Mouse (Mus musculus): ENCODE measurements around the gene Agbl1. TPM values are rescaled to one million over a fixed set of nuclear protein-coding genes. Genes with fewer than 3 reads are reported as not detected.

Agbl1 gene
- total RNA-seq, 1 experiment = not detected

- no peak for DNase-seq (ENCODE audit: low read depth, low spot score)
- Histone ChIP-seq H3K9me3 (ENCODE audit: control insufficient read depth, insufficient read depth, low read depth, low read length) (no peaks in the 10 kb centered on the region), H3K27ac (ENCODE audit: insufficient read depth, low read depth, low read length, poor library complexity, severe bottlenecking) (no peak overlapping the region), H3K9ac (ENCODE audit: insufficient read depth, low read depth, low read length, poor library complexity, severe bottlenecking) (no peak overlapping the region), H3K4me1 (ENCODE audit: control insufficient read depth in 2 of 2, insufficient read depth in 2 of 2, low read length in 2 of 2, poor library complexity in 1 of 2) (no peaks in the 10 kb centered on the region), H3K36me3 (ENCODE audit: control insufficient read depth, insufficient read depth, low read length, poor library complexity, severe bottlenecking) (no peaks in the 10 kb centered on the region), H3K4me3 (ENCODE audit: insufficient read depth in 1 of 2, low read depth in 1 of 2, low read length in 2 of 2, poor library complexity in 1 of 2, severe bottlenecking in 1 of 2) (no peak overlapping the region)
- in situ Hi-C loops (cut with MboI; ENCODE audit: low sequenced_read_pairs in 2 of 2, unreplicated experiment in 2 of 2) = no loop called here
- no peak for TF ChIP-seq CHD2 (IDR thresholded peaks at IDR 0.05; ENCODE audit: low read depth, low read length)
- TF ChIP-seq ZNF384 (IDR thresholded peaks at IDR 0.05; ENCODE audit: low read depth, low read length) = no peak
- no peak for TF ChIP-seq MAFK (IDR thresholded peaks at IDR 0.05; ENCODE audit: insufficient read depth, low read depth, low read length)
- TF ChIP-seq HCFC1 (IDR thresholded peaks at IDR 0.05; ENCODE audit: borderline replicate concordance, insufficient read depth, low read length) = no peak
- no peak for TF ChIP-seq ZC3H11A (IDR thresholded peaks at IDR 0.05; ENCODE audit: borderline replicate concordance, low read depth, low read length)
Measured at GRCm38 (mm10) chr7:76547313-76547712, 317.6 kb downstream of the Agbl1 start.

GRCm38 (mm10) chr7:76551860-76552259 lies 322.2 kb downstream of the Agbl1 start:
- in situ Hi-C loops (cut with MboI; ENCODE audit: low sequenced_read_pairs in 2 of 2, unreplicated experiment in 2 of 2) = no loop called here
- Histone ChIP-seq H3K4me1 (ENCODE audit: control insufficient read depth in 2 of 2, insufficient read depth in 2 of 2, low read length in 2 of 2, poor library complexity in 1 of 2) (no peaks in the 10 kb centered on the region), H3K9ac (ENCODE audit: insufficient read depth, low read depth, low read length, poor library complexity, severe bottlenecking) (no peak overlapping the region), H3K4me3 (ENCODE audit: insufficient read depth in 1 of 2, low read depth in 1 of 2, low read length in 2 of 2, poor library complexity in 1 of 2, severe bottlenecking in 1 of 2) (no peak overlapping the region), H3K9me3 (ENCODE audit: control insufficient read depth, insufficient read depth, low read depth, low read length) (no peaks in the 10 kb centered on the region), H3K36me3 (ENCODE audit: control insufficient read depth, insufficient read depth, low read length, poor library complexity, severe bottlenecking) (no peaks in the 10 kb centered on the region), H3K27ac (ENCODE audit: insufficient read depth, low read depth, low read length, poor library complexity, severe bottlenecking) (no peak overlapping the region)
- no peak for DNase-seq (ENCODE audit: low read depth, low spot score)
- TF ChIP-seq ZNF384 (IDR thresholded peaks at IDR 0.05; ENCODE audit: low read depth, low read length) = no peak
- no peak for TF ChIP-seq MAFK (IDR thresholded peaks at IDR 0.05; ENCODE audit: insufficient read depth, low read depth, low read length)
- no peak for TF ChIP-seq HCFC1 (IDR thresholded peaks at IDR 0.05; ENCODE audit: borderline replicate concordance, insufficient read depth, low read length)
- TF ChIP-seq ZC3H11A (IDR thresholded peaks at IDR 0.05; ENCODE audit: borderline replicate concordance, low read depth, low read length) = no peak
- TF ChIP-seq CHD2 (IDR thresholded peaks at IDR 0.05; ENCODE audit: low read depth, low read length) = no peak

DNA sequence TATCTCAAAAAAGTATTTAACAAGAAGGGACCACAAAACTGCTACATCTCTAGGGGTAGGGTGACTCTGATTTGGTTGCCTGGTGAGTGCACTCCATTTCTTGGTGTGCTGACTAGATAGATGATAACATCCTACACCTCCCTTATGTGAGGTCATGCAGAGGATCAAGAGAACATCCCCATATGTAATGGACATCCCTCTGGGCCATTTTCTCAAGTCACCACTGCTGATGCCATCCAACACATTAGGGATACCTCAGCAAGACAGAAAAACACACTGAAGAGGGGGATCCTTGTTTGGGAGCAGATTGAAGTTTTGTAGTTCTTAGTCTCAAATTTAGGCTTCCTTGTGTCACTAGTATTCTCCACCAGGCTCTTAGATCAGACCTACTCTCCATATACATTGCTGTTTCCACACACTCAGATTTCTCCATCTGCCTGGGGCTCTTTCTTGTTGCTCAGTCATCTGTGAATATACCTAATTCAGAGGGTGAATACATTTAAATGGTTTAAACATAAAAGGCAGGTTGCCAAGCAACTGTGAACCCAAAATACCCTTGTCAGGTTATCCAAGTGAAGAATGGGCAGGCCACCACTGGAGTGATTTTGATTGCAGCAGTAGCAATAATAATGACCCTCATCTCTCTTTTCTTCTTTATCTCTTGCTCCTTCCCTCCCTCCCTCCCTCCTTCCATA lies 331.0 kb downstream of the Agbl1 start:
- no peak overlapping the region for H3K4me3 ChIP-seq (ENCODE audit: insufficient read depth in 1 of 2, low read depth in 1 of 2, low read length in 2 of 2, poor library complexity in 1 of 2, severe bottlenecking in 1 of 2)
- no peaks in the 10 kb centered on the region for H3K36me3 ChIP-seq (ENCODE audit: control insufficient read depth, insufficient read depth, low read length, poor library complexity, severe bottlenecking)
- no peak overlapping the region for H3K9ac ChIP-seq (ENCODE audit: insufficient read depth, low read depth, low read length, poor library complexity, severe bottlenecking)
- H3K4me1 ChIP-seq (ENCODE audit: control insufficient read depth in 2 of 2, insufficient read depth in 2 of 2, low read length in 2 of 2, poor library complexity in 1 of 2) = no peaks in the 10 kb centered on the region
- in situ Hi-C loops (cut with MboI; ENCODE audit: low sequenced_read_pairs in 2 of 2, unreplicated experiment in 2 of 2) = no loop called here
- no peak overlapping the region for H3K27ac ChIP-seq (ENCODE audit: insufficient read depth, low read depth, low read length, poor library complexity, severe bottlenecking)
- no peaks in the 10 kb centered on the region for H3K9me3 ChIP-seq (ENCODE audit: control insufficient read depth, insufficient read depth, low read depth, low read length)
- TF ChIP-seq CHD2 (IDR thresholded peaks at IDR 0.05; ENCODE audit: low read depth, low read length) = no peak
- TF ChIP-seq MAFK (IDR thresholded peaks at IDR 0.05; ENCODE audit: insufficient read depth, low read depth, low read length) = no peak
- TF ChIP-seq ZC3H11A (IDR thresholded peaks at IDR 0.05; ENCODE audit: borderline replicate concordance, low read depth, low read length) = no peak
- DNase-seq (ENCODE audit: low read depth, low spot score) = no peak

- TF ChIP-seq CHD2 (IDR thresholded peaks at IDR 0.05; ENCODE audit: low read depth, low read length) = no peak
- TF ChIP-seq HCFC1 (IDR thresholded peaks at IDR 0.05; ENCODE audit: borderline replicate concordance, insufficient read depth, low read length) = no peak
- no peak for TF ChIP-seq ZC3H11A (IDR thresholded peaks at IDR 0.05; ENCODE audit: borderline replicate concordance, low read depth, low read length)
- TF ChIP-seq MAFK (IDR thresholded peaks at IDR 0.05; ENCODE audit: insufficient read depth, low read depth, low read length) = no peak
- TF ChIP-seq ZNF384 (IDR thresholded peaks at IDR 0.05; ENCODE audit: low read depth, low read length) = no peak
- no peak for DNase-seq (ENCODE audit: low read depth, low spot score)
- no peaks in the 10 kb centered on the region for H3K36me3 ChIP-seq (ENCODE audit: control insufficient read depth, insufficient read depth, low read length, poor library complexity, severe bottlenecking)
- H3K4me3 ChIP-seq (ENCODE audit: insufficient read depth in 1 of 2, low read depth in 1 of 2, low read length in 2 of 2, poor library complexity in 1 of 2, severe bottlenecking in 1 of 2) = no peak overlapping the region
- no peaks in the 10 kb centered on the region for H3K4me1 ChIP-seq (ENCODE audit: control insufficient read depth in 2 of 2, insufficient read depth in 2 of 2, low read length in 2 of 2, poor library complexity in 1 of 2)
- H3K9me3 ChIP-seq (ENCODE audit: control insufficient read depth, insufficient read depth, low read depth, low read length) = no peaks in the 10 kb centered on the region
- H3K27ac ChIP-seq (ENCODE audit: insufficient read depth, low read depth, low read length, poor library complexity, severe bottlenecking) = no peak overlapping the region
- in situ Hi-C loops (cut with MboI; ENCODE audit: low sequenced_read_pairs in 2 of 2, unreplicated experiment in 2 of 2) = no loop called here
- no peak overlapping the region for H3K9ac ChIP-seq (ENCODE audit: insufficient read depth, low read depth, low read length, poor library complexity, severe bottlenecking)
Measured at GRCm38 (mm10) chr7:76562506-76562905, 332.8 kb downstream of the Agbl1 start.

Measured in ES-E14 (cell line).